8 mouse cellular contexts compared by ENCODE assay signal in the genomic region with DNA sequence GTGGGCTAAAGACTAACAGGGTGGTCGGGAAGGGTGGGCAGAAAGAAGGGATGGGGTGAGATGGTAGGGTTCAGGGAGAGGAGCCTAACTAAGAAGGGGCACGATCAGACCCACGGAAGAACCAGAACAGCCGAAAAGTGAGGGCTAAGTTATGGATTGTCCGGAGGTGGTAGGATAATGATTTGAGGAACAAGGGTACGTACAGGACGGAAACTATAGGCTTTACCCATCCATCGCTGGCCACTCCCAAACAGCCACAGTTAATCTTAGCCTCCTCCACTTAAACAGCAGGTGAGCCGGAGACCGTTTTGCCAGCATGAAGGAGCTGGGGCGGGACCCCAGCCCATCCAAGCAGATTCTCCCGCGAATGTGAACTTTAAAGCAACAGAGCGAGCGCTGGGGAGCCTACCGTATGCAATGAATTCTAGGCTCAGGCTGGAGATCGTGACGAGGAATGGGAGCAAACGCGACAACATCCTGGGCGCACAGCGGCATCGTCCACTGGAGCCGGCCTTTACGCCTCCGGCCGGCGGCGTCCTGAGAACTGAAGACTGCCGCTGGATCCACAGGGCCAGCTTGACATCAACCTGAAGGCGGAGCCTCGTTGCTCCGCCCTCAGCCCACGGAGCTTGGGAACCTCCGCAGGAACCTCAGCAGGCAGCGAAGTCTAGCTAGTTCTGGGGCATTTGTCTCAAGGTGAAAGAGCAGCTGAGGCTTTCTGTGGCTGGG. TPM values are rescaled to one million over a fixed set of nuclear protein-coding genes. Genes with fewer than 3 reads are reported as not detected.
A peak's percentile ranks its signal among the peaks of the same experiment; 100 is the strongest.
DNase-seq lines count a peak whose midpoint lies in the region; ATAC-seq and TF ChIP-seq lines count a peak whose summit lies in the region.

A gene (minus strand): TSS at position 553 of the 729 bp plus-strand sequence.

- no peaks in the 10 kb centered on the region for H3K9me3 ChIP-seq in heart, embryonic 13.5 days
- H3K9me3 ChIP-seq in liver, embryonic 14.5 days (ENCODE audit: control insufficient read depth, low read length): no peaks in the 10 kb centered on the region
- H3K9me3 ChIP-seq in stomach, embryonic 15.5 days: no peaks in the 10 kb centered on the region

- no peaks in the 10 kb centered on the region for H3K36me3 ChIP-seq in heart, embryonic 13.5 days
- H3K36me3 ChIP-seq in liver, embryonic 14.5 days (replicated peaks; ENCODE audit: control insufficient read depth, insufficient read depth, low read depth): no peaks in the 10 kb centered on the region
- no peaks in the 10 kb centered on the region for H3K36me3 ChIP-seq in stomach, embryonic 15.5 days

- peaks cover 7% of the 10 kb centered on the region; the same call in 1 of the 2 replicates for H3K4me1 ChIP-seq in heart, embryonic 13.5 days
- peaks cover 0 to 9% of the 10 kb centered on the region in 2 experiments; a peak in 2 of 4 replicates for H3K4me1 ChIP-seq in liver, embryonic 14.5 days (replicated peaks; ENCODE audit: control insufficient read depth in 2 of 2, insufficient read depth in 2 of 2, low read length in 1 of 2)
- H3K4me1 ChIP-seq in stomach, embryonic 15.5 days: 0 out of 2 replicates have a peak, but pooled peaks cover 2% of the 10 kb centered on the region

- H3K4me3 ChIP-seq in left cerebral cortex, adult 2 months: peak within 1 kb of the TSS; percentile 56
- H3K4me3 ChIP-seq in heart, embryonic 13.5 days: peak within 1 kb of the TSS; percentile 45
- H3K4me3 ChIP-seq in liver, embryonic 14.5 days (ENCODE audit: insufficient read depth in 1 of 2, low read depth in 2 of 2, low read length in 2 of 2): peak within 1 kb of the TSS; percentile 35 to 36
- H3K4me3 ChIP-seq in stomach, embryonic 15.5 days (replicated peaks): peak within 1 kb of the TSS; percentile 38

- 0 out of 2 replicates have a peak within 1 kb of the TSS, but pooled peaks have one; percentile 7 for H3K27ac ChIP-seq in left cerebral cortex, adult 2 months
- H3K27ac ChIP-seq in heart, embryonic 13.5 days (replicated peaks): no peak within 1 kb of the TSS
- H3K27ac ChIP-seq in liver, embryonic 14.5 days: no peak within 1 kb of the TSS
- H3K27ac ChIP-seq in stomach, embryonic 15.5 days: no peak within 1 kb of the TSS

- H3K4me2 ChIP-seq in heart, embryonic 13.5 days: peak within 1 kb of the TSS; percentile 71
- peak within 1 kb of the TSS; percentile 35 for H3K4me2 ChIP-seq in liver, embryonic 14.5 days (ENCODE audit: low read depth)
- H3K4me2 ChIP-seq in stomach, embryonic 15.5 days: peak within 1 kb of the TSS; percentile 69

- no peak for ATAC-seq in heart, embryonic 13.5 days (ENCODE audit: extremely low read depth, insufficient number of reproducible peaks, low FRiP score, low TSS enrichment)
- no peak for ATAC-seq in liver, embryonic 14.5 days (ENCODE audit: insufficient read depth)
- peak; percentile 40 for ATAC-seq in monocyte, adult 5-6 weeks (replicated peaks; ENCODE audit: insufficient number of reproducible peaks, low FRiP score, low TSS enrichment, poor library complexity, severe bottlenecking)
- 0 out of 2 replicates have a peak, but pooled peaks have one; percentile 43 for ATAC-seq in stomach, embryonic 15.5 days (ENCODE audit: insufficient read depth, low FRiP score, low read depth)

- peak; percentile 31 to 54 for DNase-seq in left cerebral cortex, adult 2 months (ENCODE audit: extremely low spot score in 1 of 2, low spot score in 2 of 2)
- DNase-seq in left cerebral cortex, postnatal 4 days: no peak
- DNase-seq in embryo, embryonic 11.5 days (ENCODE audit: low read depth, low spot score): peak; percentile 34
- peak; percentile 42 to 63 for DNase-seq in kidney, adult 8-10 months
- no peak for DNase-seq in liver, embryonic 14.5 days (ENCODE audit: low read depth in 3 of 3, low spot score in 3 of 3)

- TF ChIP-seq CTCF in left cerebral cortex, adult 2 months (IDR thresholded peaks at IDR 0.05): no peak
- no peak for TF ChIP-seq CTCF in liver, embryonic 14.5 days (IDR thresholded peaks at IDR 0.05; ENCODE audit: low read depth)

- 6% methylated on average over 36 of the region's 36 CpGs for WGBS in heart, embryonic 13.5 days
- 3% methylated on average over 36 of the region's 36 CpGs for WGBS in liver, embryonic 14.5 days (ENCODE audit: insufficient replicate concordance)
- 6% methylated on average over 36 of the region's 36 CpGs for WGBS in stomach, embryonic 15.5 days

- peak within 1 kb of the TSS; percentile 71 for H3K9ac ChIP-seq in heart, embryonic 13.5 days
- no peak within 1 kb of the TSS for H3K9ac ChIP-seq in liver, embryonic 14.5 days (replicated peaks)
- no peak within 1 kb of the TSS for H3K9ac ChIP-seq in stomach, embryonic 15.5 days

- peaks cover 79% of the 10 kb centered on the region for H3K27me3 ChIP-seq in heart, embryonic 13.5 days (replicated peaks)
- peaks cover 12% of the 10 kb centered on the region for H3K27me3 ChIP-seq in liver, embryonic 14.5 days (ENCODE audit: control insufficient read depth, insufficient read depth, low read length)
- H3K27me3 ChIP-seq in stomach, embryonic 15.5 days (replicated peaks): peaks cover 18% of the 10 kb centered on the region

- intact Hi-C loops in left cerebral cortex, adult 2 months (cut with DNase I): no loop called here
- intact Hi-C loops in left cerebral cortex, postnatal 4 days (cut with DNase I): no loop called here

- TF ChIP-seq EP300 in liver, embryonic 14.5 days (IDR thresholded peaks at IDR 0.05; ENCODE audit: low read depth): no peak

RNA-seq across cellular contexts. Expression of the gene that starts here (rescaled TPM):
- 1 to 10 TPM; 3.0 to 3.3 TPM for total RNA-seq in left cerebral cortex, adult 2 months (2021)
- total RNA-seq in left cerebral cortex, postnatal 4 days (2021): under 1 TPM; 0.87 to 0.90 TPM
- polyA plus RNA-seq in heart, embryonic 13.5 days (2015; fragmentation: Nextera tagmentation; extraction: Ambion mirVana): 0.55 and 0.62 TPM in 2 replicates
- 1.2 and 1.4 TPM in 2 replicates for polyA plus RNA-seq in liver, embryonic 14.5 days (2012; rRNA removed)
- 1.2 and 1.3 TPM in 2 replicates for polyA plus RNA-seq in liver, embryonic 14.5 days (2014; fragmentation: Nextera tagmentation; extraction: Ambion mirVana)
- 358 to 411 TPM (median 369 TPM) in 3 replicates for total RNA-seq in monocyte, adult 5-6 weeks (2017)
- 1.7 TPM in 2 replicates for polyA plus RNA-seq in stomach, embryonic 15.5 days (2015; fragmentation: Nextera tagmentation; extraction: Ambion mirVana)

Comparison
In these comparisons a context has a peak if more than half of its experiments do, and no peak if none do; other contexts are left out.
1. RNA of the gene that starts here (total RNA-seq): 358 to 411 TPM in monocyte, adult 5-6 weeks; 3.0 to 3.3 TPM in left cerebral cortex, adult 2 months and 0.87 to 0.90 TPM in left cerebral cortex, postnatal 4 days; every median in the first group is over 10 times any median in the second.
2. DNase-seq: peak in left cerebral cortex, adult 2 months (2 of 2), embryo, embryonic 11.5 days (single experiment) and kidney, adult 8-10 months (2 of 2); none in left cerebral cortex, postnatal 4 days (single experiment) and liver, embryonic 14.5 days (0 of 3).
3. ATAC-seq: peak in monocyte, adult 5-6 weeks (single experiment) and stomach, embryonic 15.5 days (single experiment); none in heart, embryonic 13.5 days (single experiment) and liver, embryonic 14.5 days (single experiment).
4. Peak in every context shown above with its lines, with median percentiles within 50 percentile points of each other: H3K4me3 ChIP-seq and H3K4me2 ChIP-seq.